Mouse (Mus musculus) spleen, adult 2 months (tissue): ENCODE results near the gene Mzf1.

Experiments
- CTCF ChIP-seq: fragments of 200-500 bp; IDR thresholded peaks from 2 replicates; pipeline ENCODE4 v1.5.1; 2011; ENCODE audit warnings: mild to moderate bottlenecking, inconsistent platforms; ENCODE audit not compliant: insufficient read depth, insufficient read length, insufficient replicate concordance; ENCODE audit errors: extremely low read depth
- POLR2A ChIP-seq: fragments of 200-500 bp; IDR thresholded peaks from 2 replicates; pipeline ENCODE4 v1.6.1; 2011; ENCODE audit warnings: low read depth, low read length, inconsistent platforms

- TF ChIP-seq CTCF, result no peak
- no peak for TF ChIP-seq POLR2A
These were observed 40.9 kb downstream of the Mzf1 start for GRCm38 (mm10) chr7:13013671-13014070.
